Mouse (Mus musculus) forebrain, postnatal 0 days (tissue): ENCODE results near the gene Cdk12. TPM values are rescaled to one million over a fixed set of nuclear protein-coding genes. Genes with fewer than 3 reads are reported as not detected.
"Not testable (repeated sequence)": the region's sequence is repeated elsewhere in the genome, so short reads cannot be mapped to it uniquely, and the experiment has no call there.

Source experiments
- ATAC-seq: fragments of 200-750 bp; cut with Nextera tagmentation; 2 replicates; pipeline ENCODE4 v1.8.0; 2017; ENCODE audit warnings: mild to moderate bottlenecking, moderate library complexity
- DNase-seq: peaks from one replicate; pipeline ENCODE4 v3.0.0-alpha.2; 2015
- H3K27ac ChIP-seq: fragments of 300-500 bp; sonication (generic); 2 replicates; pipeline ENCODE4 v1.5.1; 2014; ENCODE audit warnings: low read depth, mild to moderate bottlenecking, antibody characterized with exemption, low read length, moderate library complexity, mixed read lengths
- H3K27me3 ChIP-seq: fragments of 300-500 bp; sonication (generic); 2 replicates; pipeline ENCODE4 v1.6.1; 2014; ENCODE audit warnings: mild to moderate bottlenecking, low read length, mixed read lengths; ENCODE audit not compliant: insufficient read depth
- H3K36me3 ChIP-seq: fragments of 300-500 bp; sonication (generic); 2 replicates; pipeline ENCODE4 v1.6.1; 2014; ENCODE audit warnings: mild to moderate bottlenecking, moderate library complexity; ENCODE audit not compliant: insufficient read depth
- H3K4me1 ChIP-seq: fragments of 300-500 bp; sonication (generic); 2 replicates; pipeline ENCODE4 v1.6.1; 2014; ENCODE audit warnings: antibody characterized with exemption; ENCODE audit not compliant: insufficient read depth
- H3K4me2 ChIP-seq: fragments of 300-500 bp; sonication (generic); 2 replicates; pipeline ENCODE4 v1.6.1; 2014; ENCODE audit warnings: low read depth, mild to moderate bottlenecking, moderate library complexity
- H3K4me3 ChIP-seq: fragments of 300-500 bp; sonication (generic); 2 replicates; pipeline ENCODE4 v1.5.1; 2014; ENCODE audit warnings: low read depth, low read length, mixed read lengths
- H3K9ac ChIP-seq: fragments of 300-500 bp; sonication (generic); 2 replicates; pipeline ENCODE4 v1.6.1; 2014; ENCODE audit warnings: mild to moderate bottlenecking
- H3K9me3 ChIP-seq: fragments of 300-500 bp; sonication (generic); 2 replicates; pipeline ENCODE4 v1.6.1; 2016; ENCODE audit warnings: low read length
- CTCF ChIP-seq: sonication (generic); IDR thresholded peaks from 2 replicates; pipeline ENCODE4 v1.5.1; 2016; ENCODE audit warnings: antibody characterized with exemption, control low read depth, low read depth
- WGBS: fragments of 180-500 bp; shearing (Covaris S2); extraction: QIAGEN DNeasy Blood & Tissue Kit; methylation state at CpG from one replicate; pipeline ENCODE4 v1.1.7; 2014; 5-methylcytosine and 5-hydroxymethylcytosine counted together
- polyA plus RNA-seq: library from polyadenylated mRNA; unstranded; fragments of >200 nt; fragmentation: Nextera tagmentation; extraction: Ambion mirVana; gene quantifications from 2 replicates; pipeline ENCODE4 v1.2.1, GENCODE M21; 2015
- total RNA-seq: library from RNA; depleted of rRNA; stranded (reverse); fragments of >200 nt; gene quantifications from 2 replicates; pipeline ENCODE4 v1.2.3, GENCODE M21; 2014

Gene Cdk12
- total and polyA plus RNA-seq, 2 experiments from 2014 or later: 4.5 to 35.5 TPM

GRCm38 (mm10) chr11:98213311-98213710 lies 10.5 kb downstream of the Cdk12 start:
- Histone ChIP-seq H3K4me1 (no peaks in the 10 kb centered on the region), H3K36me3 (peaks cover 41% of the 10 kb centered on the region), H3K4me2 (no peak overlapping the region), H3K27ac (no peak overlapping the region), H3K9ac (no peak overlapping the region), H3K27me3 (no peaks in the 10 kb centered on the region), H3K9me3 (no peaks in the 10 kb centered on the region), H3K4me3 (no peak overlapping the region)
- TF ChIP-seq CTCF: no peak
- no peak for ATAC-seq
- whole genome bisulfite sequencing: 88% methylated on average over 1 of the region's 1 CpGs
- DNase-seq: no peak

GRCm38 (mm10) chr11:98226349-98226748 lies 23.5 kb downstream of the Cdk12 start:
- DNase-seq (no peak), ATAC-seq (no peak)
- H3K9me3 ChIP-seq: no peaks in the 10 kb centered on the region
- H3K27me3 ChIP-seq: no peaks in the 10 kb centered on the region
- no peak for TF ChIP-seq CTCF
- no peak overlapping the region for H3K9ac ChIP-seq
- H3K4me3 ChIP-seq: no peak overlapping the region
- no peak overlapping the region for H3K4me2 ChIP-seq
- H3K36me3 ChIP-seq: peaks cover 45% of the 10 kb centered on the region
- 90% methylated on average over 1 of the region's 1 CpGs for WGBS
- H3K4me1 ChIP-seq: no peaks in the 10 kb centered on the region
- H3K27ac ChIP-seq: no peak overlapping the region

DNA sequence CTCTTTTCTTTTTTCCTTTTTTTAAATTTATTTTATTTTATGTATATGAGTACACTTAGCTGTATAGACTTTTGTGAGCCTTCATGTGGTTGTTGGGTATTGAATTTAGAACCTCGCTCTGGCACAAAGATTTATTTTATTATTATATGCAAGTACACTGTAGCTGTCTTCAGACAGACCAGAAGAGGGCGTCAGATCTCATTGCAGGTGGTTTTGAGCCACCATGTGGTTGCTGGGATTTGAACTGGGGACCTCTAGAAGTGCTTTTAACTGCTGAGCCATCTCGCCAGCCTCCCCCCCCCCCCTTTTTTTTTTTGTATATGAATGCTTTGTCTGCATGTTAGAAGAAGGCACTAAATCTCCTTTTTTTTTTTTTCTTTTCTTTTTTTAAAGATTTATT lies 35.6 kb downstream of the Cdk12 start:
- Histone ChIP-seq H3K4me1 (no peaks in the 10 kb centered on the region), H3K27me3 (no peaks in the 10 kb centered on the region), H3K9ac (no peak overlapping the region), H3K9me3 (no peaks in the 10 kb centered on the region), H3K4me3 (no peak overlapping the region), H3K4me2 (no peak overlapping the region), H3K36me3 (peaks cover 46% of the 10 kb centered on the region), H3K27ac (no peak overlapping the region)
- WGBS: 83% methylated on average over 3 of the region's 3 CpGs
- no peak for DNase-seq
- no peak for ATAC-seq
- TF ChIP-seq CTCF: no peak

DNA sequence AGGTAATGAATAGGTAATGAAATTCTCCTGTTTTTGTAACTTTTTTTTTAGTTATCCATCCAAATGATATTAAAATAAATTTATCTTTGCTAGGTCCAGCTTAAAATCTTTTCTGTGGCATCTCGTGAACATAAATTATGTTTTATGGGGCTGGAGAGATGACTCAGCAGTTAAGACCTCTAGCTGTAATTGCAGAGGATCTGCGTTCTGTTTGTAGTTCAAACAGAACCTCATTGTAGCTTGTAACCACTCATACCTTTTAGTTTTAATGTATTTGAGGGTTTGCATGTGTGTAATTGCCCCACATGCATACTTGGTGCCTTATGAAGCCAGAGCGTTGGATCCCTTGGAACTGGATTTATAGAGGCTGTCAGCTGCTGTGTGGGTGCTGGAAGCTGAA lies 36.1 kb downstream of the Cdk12 start:
- Histone ChIP-seq H3K4me1 (no peaks in the 10 kb centered on the region), H3K27me3 (no peaks in the 10 kb centered on the region), H3K4me2 (no peak overlapping the region), H3K4me3 (no peak overlapping the region), H3K9me3 (no peaks in the 10 kb centered on the region), H3K27ac (no peak overlapping the region), H3K9ac (no peak overlapping the region), H3K36me3 (peaks cover 49% of the 10 kb centered on the region)
- no peak for DNase-seq
- ATAC-seq: no peak
- WGBS: 90% methylated on average over 3 of the region's 3 CpGs
- no peak for TF ChIP-seq CTCF

DNA sequence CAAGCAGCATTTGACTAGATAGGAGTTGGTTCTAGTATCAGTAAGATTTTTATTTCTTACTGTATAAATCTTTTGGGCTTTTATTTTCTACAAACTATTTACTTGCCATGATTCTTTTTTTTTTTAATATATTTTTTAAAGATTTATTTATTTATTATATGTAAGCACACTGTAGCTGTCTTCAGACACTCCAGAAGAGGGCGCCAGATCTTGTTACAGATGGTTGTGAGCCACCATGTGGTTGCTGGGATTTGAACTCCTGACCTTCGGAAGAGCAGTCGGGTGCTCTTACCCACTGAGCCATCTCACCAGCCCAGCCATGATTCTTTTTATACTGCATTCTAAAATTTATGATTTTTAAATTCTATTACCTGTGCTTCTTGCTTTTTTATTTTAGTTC lies 40.1 kb downstream of the Cdk12 start:
- WGBS: 69% methylated on average over 3 of the region's 3 CpGs
- not testable (repeated sequence) for H3K4me2 ChIP-seq, H3K4me3 ChIP-seq, H3K27ac ChIP-seq, H3K4me1 ChIP-seq, H3K9me3 ChIP-seq, H3K9ac ChIP-seq, ATAC-seq, DNase-seq, H3K27me3 ChIP-seq
- H3K36me3 ChIP-seq: peaks cover 56% of the 10 kb centered on the region

DNA sequence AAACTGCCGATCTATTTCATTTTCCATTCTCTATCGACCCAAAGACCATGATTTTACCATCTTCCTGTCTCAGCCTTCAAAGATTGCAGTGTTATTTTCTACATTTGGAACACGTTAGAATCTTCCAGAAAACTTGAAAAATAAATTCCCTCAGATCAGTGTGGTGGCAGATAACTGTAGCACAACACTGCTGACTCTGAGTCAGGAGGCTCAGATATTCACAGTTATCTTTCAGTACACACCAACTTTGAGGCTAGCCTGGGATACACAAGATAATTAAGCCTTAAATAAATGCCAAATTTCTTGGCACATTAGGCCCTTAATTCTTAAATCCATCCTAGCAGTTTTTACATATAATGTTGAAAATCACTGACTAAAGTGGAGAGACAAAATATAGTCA lies 41.6 kb downstream of the Cdk12 start:
- Histone ChIP-seq H3K36me3 (peaks cover 43% of the 10 kb centered on the region), H3K9me3 (no peaks in the 10 kb centered on the region), H3K9ac (no peak overlapping the region), H3K4me1 (no peaks in the 10 kb centered on the region), H3K4me2 (no peak overlapping the region), H3K4me3 (no peak overlapping the region), H3K27ac (no peak overlapping the region), H3K27me3 (no peaks in the 10 kb centered on the region)
- no peak for TF ChIP-seq CTCF
- ATAC-seq (no peak), DNase-seq (no peak)
- WGBS: 95% methylated on average over 3 of the region's 3 CpGs

GRCm38 (mm10) chr11:98247325-98247724 lies 44.5 kb downstream of the Cdk12 start:
- no peak overlapping the region for H3K27ac ChIP-seq
- H3K4me3 ChIP-seq: no peak overlapping the region
- no peak overlapping the region for H3K9ac ChIP-seq
- 81% methylated on average over 1 of the region's 1 CpGs for WGBS
- H3K36me3 ChIP-seq: peaks cover 35% of the 10 kb centered on the region
- DNase-seq: no peak
- H3K4me1 ChIP-seq: no peaks in the 10 kb centered on the region
- H3K4me2 ChIP-seq: no peak overlapping the region
- no peak for ATAC-seq
- TF ChIP-seq CTCF: peak; percentile 39
- no peaks in the 10 kb centered on the region for H3K9me3 ChIP-seq
- no peaks in the 10 kb centered on the region for H3K27me3 ChIP-seq

DNA sequence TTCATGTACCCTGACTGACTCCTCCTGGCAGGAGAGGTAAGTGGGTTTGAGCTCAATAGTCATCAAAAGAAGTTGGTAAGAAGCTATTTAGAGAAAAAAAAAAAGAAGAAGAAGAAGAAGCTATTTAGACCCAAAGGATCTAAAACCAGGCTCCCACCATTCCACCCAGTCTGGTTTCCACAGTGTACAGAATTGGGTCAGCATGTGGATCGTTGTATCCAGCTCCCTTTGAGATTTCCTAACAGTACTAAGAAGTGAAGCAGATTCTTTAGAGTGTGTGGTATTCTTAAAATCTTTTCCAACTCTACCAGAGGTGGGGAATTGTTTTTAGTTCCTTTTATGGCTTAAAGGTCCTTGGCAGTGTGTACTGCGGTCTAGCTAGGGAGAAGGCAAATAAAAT lies 50.9 kb downstream of the Cdk12 start:
- Histone ChIP-seq H3K4me3 (no peak overlapping the region), H3K9me3 (no peaks in the 10 kb centered on the region), H3K27me3 (no peaks in the 10 kb centered on the region), H3K27ac (no peak overlapping the region), H3K4me1 (no peaks in the 10 kb centered on the region), H3K4me2 (no peak overlapping the region), H3K9ac (no peak overlapping the region), H3K36me3 (peaks cover 9% of the 10 kb centered on the region)
- no peak for TF ChIP-seq CTCF
- ATAC-seq: no peak
- DNase-seq: no peak
- WGBS: 89% methylated on average over 2 of the region's 2 CpGs
